In genomic region chr13:29580780-29581179, GRCm38 (mm10) we compare ENCODE assay signal across 21 mouse cellular contexts.
DNase-seq lines count a peak whose midpoint lies in the region; ATAC-seq and TF ChIP-seq lines count a peak whose summit lies in the region.
"Had no signal": no experiment of that assay in that cellular context is flagged by ENCODE, and none has a peak within 500 bp of the region (broad histone marks: within the 10 kb centered on the region; RNA-seq: fewer than 3 reads in every experiment).

No protein-coding gene starts in this region.

- H3K4me2 ChIP-seq in kidney, embryonic 15.5 days: no peak overlapping the region
- H3K4me2 ChIP-seq in kidney, embryonic 14.5 days (replicated peaks; ENCODE audit: low read depth, low read length): no peak overlapping the region
- no peak overlapping the region for H3K4me2 ChIP-seq in midbrain, embryonic 12.5 days (replicated peaks)
- H3K4me2 ChIP-seq in midbrain, embryonic 15.5 days: no peak overlapping the region
- H3K4me2 ChIP-seq in CH12.LX (ENCODE audit: insufficient read depth, low read depth, poor library complexity, severe bottlenecking): peak overlapping the region; percentile 80
- no peak overlapping the region for H3K4me2 ChIP-seq in intestine, postnatal 0 days (replicated peaks; ENCODE audit: low read depth)

- dilution Hi-C loops in CH12.LX (cut with MboI; ENCODE audit: extremely low pct_ligation_motif_present, extremely low pct_unique_long_range_greater_than_20kb, low sequenced_read_pairs): no loop called here

- 79% methylated on average over 7 of the region's 7 CpGs for WGBS in kidney, embryonic 15.5 days
- WGBS in kidney, embryonic 14.5 days: 74% methylated on average over 7 of the region's 7 CpGs
- 80% methylated on average over 7 of the region's 7 CpGs for WGBS in midbrain, embryonic 12.5 days
- 84% methylated on average over 7 of the region's 7 CpGs for WGBS in midbrain, embryonic 15.5 days
- WGBS in limb, embryonic 10.5 days: 68% methylated on average over 7 of the region's 7 CpGs
- WGBS in intestine, postnatal 0 days: 83% methylated on average over 7 of the region's 7 CpGs

- H3K27ac ChIP-seq in kidney, embryonic 15.5 days: no peak overlapping the region
- no peak overlapping the region; the same call in 1 of the 2 replicates for H3K27ac ChIP-seq in kidney, embryonic 14.5 days (ENCODE audit: low read depth, low read length)
- 0 out of 2 replicates have a peak overlapping the region, but pooled peaks have one; percentile 6 for H3K27ac ChIP-seq in midbrain, embryonic 12.5 days (replicated peaks)
- H3K27ac ChIP-seq in midbrain, embryonic 15.5 days: no peak overlapping the region
- peak overlapping the region; percentile 94 for H3K27ac ChIP-seq in CH12.LX (ENCODE audit: insufficient read depth, low read depth)
- H3K27ac ChIP-seq in limb, embryonic 10.5 days: 0 out of 2 replicates have a peak overlapping the region, but pooled peaks have one; percentile 39
- H3K27ac ChIP-seq in intestine, postnatal 0 days (ENCODE audit: low read depth, low read length): no peak overlapping the region

- no peaks in the 10 kb centered on the region for H3K9me3 ChIP-seq in kidney, embryonic 15.5 days (replicated peaks)
- H3K9me3 ChIP-seq in kidney, embryonic 14.5 days (ENCODE audit: control insufficient read depth, low read length): no peaks in the 10 kb centered on the region
- no peaks in the 10 kb centered on the region for H3K9me3 ChIP-seq in midbrain, embryonic 12.5 days
- H3K9me3 ChIP-seq in midbrain, embryonic 15.5 days: no peaks in the 10 kb centered on the region
- H3K9me3 ChIP-seq in CH12.LX (replicated peaks; ENCODE audit: low read length): peaks cover 2% of the 10 kb centered on the region
- H3K9me3 ChIP-seq in limb, embryonic 10.5 days (replicated peaks): no peaks in the 10 kb centered on the region
- no peaks in the 10 kb centered on the region for H3K9me3 ChIP-seq in intestine, postnatal 0 days (ENCODE audit: control insufficient read depth)

- in situ Hi-C loops in CH12.LX (cut with MboI; ENCODE audit: low pct_ligation_motif_present, low pct_unique_long_range_greater_than_20kb, low sequenced_read_pairs): loop anchor here (10.0 kb wide), 1 partner anchor 86 kb away; no protein-coding TSS in a partner anchor

- no peak for TF ChIP-seq POLR2A in CH12.LX (IDR thresholded peaks at IDR 0.05; ENCODE audit: low read depth, low read length)

- peaks cover 20% of the 10 kb centered on the region for H3K4me1 ChIP-seq in kidney, embryonic 15.5 days
- H3K4me1 ChIP-seq in kidney, embryonic 14.5 days (ENCODE audit: control insufficient read depth, insufficient read depth, low read length): no peaks in the 10 kb centered on the region
- 0 out of 2 replicates have a peak, but pooled peaks cover 4% of the 10 kb centered on the region for H3K4me1 ChIP-seq in midbrain, embryonic 12.5 days
- H3K4me1 ChIP-seq in midbrain, embryonic 15.5 days: no peaks in the 10 kb centered on the region
- peaks cover 27 to 57% of the 10 kb centered on the region in 2 experiments for H3K4me1 ChIP-seq in CH12.LX (ENCODE audit: control insufficient read depth in 1 of 2, insufficient read depth in 2 of 2)
- peaks cover 21% of the 10 kb centered on the region for H3K4me1 ChIP-seq in limb, embryonic 10.5 days
- H3K4me1 ChIP-seq in intestine, postnatal 0 days (replicated peaks; ENCODE audit: control insufficient read depth, insufficient read depth, low read length): no peaks in the 10 kb centered on the region

- peak; percentile 57 for TF ChIP-seq EP300 in CH12.LX (IDR thresholded peaks at IDR 0.05; ENCODE audit: low read length)

- peak; percentile 58 for DNase-seq in CH12.LX (ENCODE audit: extremely low read depth)
- DNase-seq in limb, embryonic 10.5 days (ENCODE audit: low spot score): no peak
- DNase-seq in layer of hippocampus, adult 8-10 months (ENCODE audit: low spot score in 2 of 2): no peak
- DNase-seq: adrenal gland, adult 2 months; adrenal gland, adult 8-10 months; adrenal gland, postnatal 10 days; adrenal gland, postnatal 14 days; adrenal gland, postnatal 25 days; adrenal gland, postnatal 36 days; B cell, adult 2 months; cerebellum, adult 11 months; cerebellum, adult 11-12 months; cerebellum, adult 18-20 months had no signal

- no peaks in the 10 kb centered on the region for H3K36me3 ChIP-seq in kidney, embryonic 15.5 days
- H3K36me3 ChIP-seq in kidney, embryonic 14.5 days (ENCODE audit: control insufficient read depth, insufficient read depth, low read length): no peaks in the 10 kb centered on the region
- H3K36me3 ChIP-seq in midbrain, embryonic 12.5 days: no peaks in the 10 kb centered on the region
- H3K36me3 ChIP-seq in midbrain, embryonic 15.5 days (replicated peaks): no peaks in the 10 kb centered on the region
- H3K36me3 ChIP-seq in CH12.LX (replicated peaks in 1 of 2; ENCODE audit: control insufficient read depth in 1 of 2, insufficient read depth in 1 of 2, low read length in 1 of 2): peaks cover 0 to 10% of the 10 kb centered on the region in 2 experiments
- no peaks in the 10 kb centered on the region for H3K36me3 ChIP-seq in limb, embryonic 10.5 days
- no peaks in the 10 kb centered on the region for H3K36me3 ChIP-seq in intestine, postnatal 0 days (ENCODE audit: control insufficient read depth, insufficient read depth)

- H3K27me3 ChIP-seq in kidney, embryonic 15.5 days: no peaks in the 10 kb centered on the region
- no peaks in the 10 kb centered on the region for H3K27me3 ChIP-seq in kidney, embryonic 14.5 days (ENCODE audit: control insufficient read depth, insufficient read depth, low read length)
- no peaks in the 10 kb centered on the region for H3K27me3 ChIP-seq in midbrain, embryonic 12.5 days
- H3K27me3 ChIP-seq in midbrain, embryonic 15.5 days (replicated peaks): no peaks in the 10 kb centered on the region
- no peaks in the 10 kb centered on the region for H3K27me3 ChIP-seq in CH12.LX (replicated peaks)
- no peaks in the 10 kb centered on the region for H3K27me3 ChIP-seq in limb, embryonic 10.5 days (ENCODE audit: low read depth, poor library complexity, severe bottlenecking)
- no peaks in the 10 kb centered on the region for H3K27me3 ChIP-seq in intestine, postnatal 0 days (replicated peaks; ENCODE audit: control insufficient read depth, insufficient read depth, low read length)
- H3K27me3 ChIP-seq: Patski had no signal

- 0 out of 2 replicates have a peak, but pooled peaks have one; percentile 6 for ATAC-seq in kidney, embryonic 15.5 days (replicated peaks; ENCODE audit: low FRiP score)
- ATAC-seq in kidney, embryonic 14.5 days (ENCODE audit: low FRiP score, low TSS enrichment): no peak
- ATAC-seq in midbrain, embryonic 12.5 days (ENCODE audit: low FRiP score, low read depth): no peak; the same call in 1 of the 2 replicates
- ATAC-seq in midbrain, embryonic 15.5 days (replicated peaks): no peak
- ATAC-seq in intestine, postnatal 0 days: no peak
- ATAC-seq: activated CD4-positive, CD25-positive, alpha-beta regulatory T cell, adult 4 months; CD4-positive, CD25-positive, alpha-beta regulatory T cell, adult 4 months; Patski had no signal

- TF ChIP-seq CTCF in CH12.LX (conservative IDR thresholded peaks at IDR 0.05 in 1 of 2, IDR thresholded peaks at IDR 0.05 in 1 of 2; ENCODE audit: low read depth in 2 of 2, low read length in 2 of 2): no peak
- TF ChIP-seq CTCF in intestine, postnatal 0 days (IDR thresholded peaks at IDR 0.05; ENCODE audit: low read depth): no peak

- no peak overlapping the region for H3K9ac ChIP-seq in kidney, embryonic 15.5 days
- no peak overlapping the region for H3K9ac ChIP-seq in kidney, embryonic 14.5 days (ENCODE audit: low read depth, low read length)
- no peak overlapping the region for H3K9ac ChIP-seq in midbrain, embryonic 12.5 days (replicated peaks)
- no peak overlapping the region for H3K9ac ChIP-seq in midbrain, embryonic 15.5 days
- H3K9ac ChIP-seq in CH12.LX (ENCODE audit: insufficient read depth, low read depth): peak overlapping the region; percentile 71
- H3K9ac ChIP-seq in intestine, postnatal 0 days (ENCODE audit: low read depth, low read length): no peak overlapping the region

- H3K4me3 ChIP-seq in kidney, embryonic 15.5 days (replicated peaks): no peak overlapping the region
- H3K4me3 ChIP-seq in kidney, embryonic 14.5 days (ENCODE audit: low read length): no peak overlapping the region
- H3K4me3 ChIP-seq in midbrain, embryonic 12.5 days: no peak overlapping the region
- no peak overlapping the region for H3K4me3 ChIP-seq in midbrain, embryonic 15.5 days
- H3K4me3 ChIP-seq in CH12.LX (replicated peaks in 1 of 3; ENCODE audit: low read depth in 2 of 3, low read length in 2 of 3, poor library complexity in 1 of 3): no peak overlapping the region
- no peak overlapping the region for H3K4me3 ChIP-seq in limb, embryonic 10.5 days
- no peak overlapping the region for H3K4me3 ChIP-seq in intestine, postnatal 0 days (ENCODE audit: low read depth, low read length)

- H3K79me2 ChIP-seq in CH12.LX (replicated peaks; ENCODE audit: control insufficient read depth, extremely low read depth, insufficient read depth, poor library complexity, severe bottlenecking): no peaks in the 10 kb centered on the region

- no peak for TF ChIP-seq RAD21 in CH12.LX (IDR thresholded peaks at IDR 0.05; ENCODE audit: low read depth, low read length)

TF ChIP-seq in CH12.LX, 34 proteins besides CTCF, POLR2A, EP300 and RAD21 (continues in another document):
- TF ChIP-seq MXI1 (IDR thresholded peaks at IDR 0.05; ENCODE audit: low read depth, low read length) (no peak), RCOR1 (conservative IDR thresholded peaks at IDR 0.05; ENCODE audit: low read depth, low read length) (no peak), JUND (conservative IDR thresholded peaks at IDR 0.05; ENCODE audit: low read depth, low read length) (no peak), USF1 (IDR thresholded peaks at IDR 0.05; ENCODE audit: low read depth, low read length) (peak; percentile 83), TBP (conservative IDR thresholded peaks at IDR 0.05; ENCODE audit: low read depth, low read length) (no peak), MAX (IDR thresholded peaks at IDR 0.05; ENCODE audit: low read length) (peak; percentile 72), IRF4 (IDR thresholded peaks at IDR 0.05; ENCODE audit: low read depth, low read length) (peak; percentile 33; the same call in 1 of the 2 replicates), ZMIZ1 (IDR thresholded peaks at IDR 0.05; ENCODE audit: low read depth, low read length) (0 out of 2 replicates have a peak, but pooled peaks have one; percentile 11), TCF12 (IDR thresholded peaks at IDR 0.05; ENCODE audit: low read depth, low read length) (peak; percentile 60; the same call in 1 of the 2 replicates), USF2 (conservative IDR thresholded peaks at IDR 0.05; ENCODE audit: low read depth, low read length) (peak; percentile 56), E2F4 (IDR thresholded peaks at IDR 0.05; ENCODE audit: insufficient replicate concordance, low read depth, low read length) (no peak), UBTF (IDR thresholded peaks at IDR 0.05; ENCODE audit: low read depth, low read length) (no peak), MAFK (IDR thresholded peaks at IDR 0.05; ENCODE audit: insufficient replicate concordance, low read length) (no peak), HCFC1 (IDR thresholded peaks at IDR 0.05; ENCODE audit: low read depth, low read length) (no peak), MEF2A (IDR thresholded peaks at IDR 0.05; ENCODE audit: borderline replicate concordance, low read depth, low read length) (peak; percentile 47; the same call in 1 of the 2 replicates)

Comparison
In these comparisons a context has a peak if more than half of its experiments do, and no peak if none do; other contexts are left out.
1. H3K27ac ChIP-seq: peak in midbrain, embryonic 12.5 days (single experiment), CH12.LX (single experiment) and limb, embryonic 10.5 days (single experiment); none in kidney, embryonic 15.5 days (single experiment), kidney, embryonic 14.5 days (single experiment), midbrain, embryonic 15.5 days (single experiment) and intestine, postnatal 0 days (single experiment).